Mouse (Mus musculus): ENCODE measurements around the gene Pop7. TPM values are rescaled to one million over a fixed set of nuclear protein-coding genes. Genes with fewer than 3 reads are reported as not detected.
A peak's percentile ranks its signal among the peaks of the same experiment; 100 is the strongest.

Pop7 gene
- polyA plus RNA-seq, 1 experiment from 2014 or later: 90.0 TPM

DNA sequence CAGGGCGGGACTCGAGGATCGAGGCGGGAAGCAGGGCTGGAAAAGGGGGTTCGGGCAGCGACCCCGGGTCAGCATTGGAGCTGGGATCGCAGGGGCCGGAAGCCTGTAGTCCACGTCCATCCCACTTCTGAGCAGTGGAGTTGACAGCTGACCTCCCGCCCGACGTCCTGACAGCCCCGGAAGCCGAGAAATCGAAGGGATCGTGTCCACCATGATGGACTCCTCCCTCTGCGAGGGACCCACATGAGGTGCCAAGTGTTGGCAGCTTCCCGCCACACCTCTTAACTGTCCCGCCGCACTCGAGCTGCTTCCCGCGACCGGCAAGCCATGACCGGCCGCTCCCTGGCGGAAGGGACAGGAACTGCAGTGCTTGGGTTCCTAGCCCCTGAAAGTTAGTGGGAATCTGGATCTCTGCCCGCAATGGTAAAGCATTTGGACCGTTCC is 371 bp upstream of the Pop7 start:
- DNase-seq (ENCODE audit: low spot score): peak; percentile 82

DNA sequence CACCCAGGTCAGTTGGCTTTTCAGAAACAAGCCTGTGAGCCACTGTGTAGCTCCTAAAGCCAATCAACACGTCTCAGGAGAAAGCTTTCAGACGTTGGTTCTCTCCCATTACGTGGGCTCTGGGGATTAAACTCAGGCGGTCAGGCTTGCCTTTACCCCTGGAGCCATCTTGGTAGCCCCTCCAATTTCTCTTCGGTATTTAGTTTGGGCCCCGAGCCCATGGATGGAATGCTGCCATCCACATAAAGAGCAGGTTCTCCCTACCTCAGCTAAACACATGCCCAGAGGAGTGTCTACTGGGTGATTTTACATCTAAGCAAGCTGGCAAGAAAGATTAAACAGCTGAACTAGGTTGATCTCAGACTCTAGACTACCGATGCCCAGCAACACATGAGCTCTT is 2.1 kb downstream of the Pop7 start:
- DNase-seq (ENCODE audit: low spot score): no peak

DNA sequence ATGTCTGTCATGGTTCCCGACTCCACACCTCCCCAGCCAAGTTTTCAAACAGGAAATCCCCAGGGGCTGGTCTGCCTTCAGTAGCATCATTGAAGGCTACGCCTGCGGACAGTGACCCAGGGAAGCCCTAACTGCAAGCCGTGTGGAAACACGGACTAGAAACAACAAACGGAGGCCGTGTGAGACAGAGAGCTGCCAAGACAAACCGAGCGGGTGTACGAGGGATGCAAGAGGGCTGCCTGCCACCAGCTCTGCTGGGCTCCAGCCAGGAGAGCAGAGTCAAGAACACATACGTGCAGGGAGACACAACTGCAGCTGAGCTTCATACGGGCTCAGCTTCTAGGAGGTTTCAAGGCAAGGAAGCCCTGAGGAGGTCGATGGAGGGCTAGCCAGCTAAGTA is 8.5 kb downstream of the Pop7 start:
- DNase-seq (ENCODE audit: low spot score): no peak

DNA sequence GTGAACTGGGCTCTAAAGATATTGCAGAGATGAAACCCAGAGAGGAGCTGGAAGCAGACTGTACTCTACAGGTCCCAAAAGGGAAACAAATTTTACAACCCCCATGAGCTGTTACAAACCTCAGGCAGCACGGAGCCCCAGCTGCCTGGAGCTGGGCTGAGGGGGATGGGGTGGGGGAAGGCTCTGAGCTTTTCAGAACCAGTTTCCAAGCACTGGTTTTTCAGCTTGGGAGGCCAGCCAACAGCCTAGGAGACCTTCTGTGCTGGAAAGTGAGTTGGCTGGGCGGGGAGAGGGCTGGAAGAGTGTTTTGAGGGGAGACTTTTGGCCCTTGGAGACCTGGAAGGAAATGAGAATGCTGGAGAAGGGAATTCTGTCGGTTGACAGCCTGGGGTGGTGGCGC is 10.8 kb downstream of the Pop7 start:
- DNase-seq (ENCODE audit: low spot score): no peak

DNA sequence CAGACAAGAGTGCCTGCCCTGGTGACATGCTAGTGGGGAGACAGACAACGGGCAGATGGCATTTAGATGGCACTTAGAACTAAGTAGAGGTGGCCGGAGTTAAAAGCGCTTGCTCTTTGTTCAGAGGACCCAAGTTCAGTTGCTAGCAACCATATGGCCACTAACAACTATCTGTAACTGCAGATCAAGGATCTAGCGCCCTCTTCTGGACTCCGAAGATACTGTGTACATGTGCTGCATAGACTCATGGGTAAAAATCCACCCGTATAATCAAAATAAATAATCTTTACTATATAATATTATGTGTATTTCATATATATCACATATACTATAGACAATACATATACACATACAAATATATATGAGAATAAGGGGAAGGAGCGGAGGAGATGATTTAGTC is 14.7 kb downstream of the Pop7 start:
- DNase-seq (ENCODE audit: low spot score): no peak

DNA sequence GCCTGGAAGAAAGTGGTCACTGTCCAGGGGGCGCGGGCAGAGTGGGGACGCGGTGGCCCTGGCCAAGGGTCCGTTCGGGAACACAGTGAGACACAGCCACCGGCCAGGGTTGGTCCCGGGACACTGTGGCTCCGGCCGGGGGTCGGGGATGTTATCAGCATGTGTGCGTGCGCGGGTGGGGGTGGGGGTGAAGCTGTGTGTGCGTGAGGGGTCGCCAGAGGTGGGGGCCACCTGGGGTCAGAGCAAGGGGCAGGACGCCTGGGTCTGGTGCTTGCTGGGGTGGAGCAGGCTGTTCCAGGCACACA is 16.5 kb downstream of the Pop7 start:
- DNase-seq (ENCODE audit: low spot score): no peak

DNA sequence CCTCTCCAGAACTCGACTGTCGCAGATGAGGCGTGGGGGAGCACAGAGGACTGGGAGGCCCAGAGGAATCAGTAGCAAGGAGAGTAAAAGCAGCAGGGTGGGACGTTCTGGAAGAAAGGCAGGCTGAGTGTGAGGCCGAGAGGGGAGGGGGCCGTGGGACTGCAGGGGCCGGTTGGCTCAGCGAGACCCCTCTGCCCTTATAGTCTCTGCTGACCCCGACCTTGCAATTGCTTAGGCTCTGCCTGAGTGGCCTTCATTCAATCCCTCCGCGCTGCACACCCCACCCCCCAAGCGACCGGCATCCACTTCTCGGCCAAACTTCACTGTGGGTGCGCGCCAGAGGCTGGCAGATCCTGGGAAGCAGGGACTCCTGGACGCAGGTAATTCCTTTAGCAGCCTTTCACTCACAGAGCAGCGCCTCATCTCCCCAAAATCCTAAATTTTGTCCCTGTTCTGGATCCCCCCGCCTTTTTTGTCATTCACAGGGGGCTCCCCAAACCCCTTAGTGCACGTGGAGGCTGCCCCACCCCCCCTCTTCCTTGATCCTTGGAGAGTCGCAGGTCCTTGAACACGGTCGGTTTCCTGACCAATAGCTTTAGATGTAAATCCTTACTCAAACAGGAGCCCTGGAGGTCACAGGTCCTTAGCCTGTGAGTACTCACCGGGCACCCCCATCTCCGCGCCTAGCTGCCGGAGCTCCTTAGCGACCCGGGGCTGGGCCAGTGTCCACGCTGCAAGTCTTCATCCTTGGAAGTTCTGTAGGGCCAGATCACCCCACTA is 17.1 kb downstream of the Pop7 start:
- DNase-seq (ENCODE audit: low spot score): no peak

DNA sequence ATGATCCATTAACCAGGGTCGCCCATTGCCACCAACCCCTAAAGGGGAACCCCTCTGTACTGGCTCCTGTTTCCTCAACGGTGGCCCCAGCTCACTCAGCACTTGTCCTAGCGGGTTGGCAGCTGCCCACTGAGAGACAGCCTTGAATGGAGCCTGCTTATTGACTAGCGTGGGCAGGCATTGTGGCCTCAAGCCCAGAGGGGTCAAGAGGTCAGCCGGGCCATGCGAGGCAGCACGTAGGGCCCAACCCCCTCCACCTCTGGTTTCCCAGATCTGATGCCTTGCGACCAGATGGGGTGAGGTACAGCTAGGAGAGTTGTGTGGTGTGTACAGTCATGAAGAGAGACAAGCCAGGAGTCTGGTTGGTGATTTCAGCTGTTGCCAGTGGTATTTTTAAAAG is 20.4 kb downstream of the Pop7 start:
- DNase-seq (ENCODE audit: low spot score): no peak

DNA sequence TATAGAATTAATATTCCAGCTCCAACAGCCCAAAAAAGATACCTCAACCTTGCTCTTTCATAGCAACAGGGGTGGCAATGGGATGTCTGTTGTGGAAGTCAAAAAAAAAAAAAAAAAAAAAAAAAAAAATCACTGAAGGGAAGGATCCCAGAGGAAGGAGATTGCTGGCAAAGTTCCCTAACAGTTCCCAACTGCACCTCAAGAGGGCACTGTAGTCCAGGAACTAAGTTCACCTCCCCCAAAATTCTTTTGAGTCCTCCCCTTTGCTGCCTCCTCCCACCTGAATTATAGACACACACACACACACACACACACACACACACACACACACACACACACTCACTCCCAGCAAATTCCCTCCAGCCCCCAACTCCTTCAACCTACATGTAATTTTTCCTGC is 21.2 kb downstream of the Pop7 start:
- peak; percentile 51 for DNase-seq (ENCODE audit: low spot score)

DNA sequence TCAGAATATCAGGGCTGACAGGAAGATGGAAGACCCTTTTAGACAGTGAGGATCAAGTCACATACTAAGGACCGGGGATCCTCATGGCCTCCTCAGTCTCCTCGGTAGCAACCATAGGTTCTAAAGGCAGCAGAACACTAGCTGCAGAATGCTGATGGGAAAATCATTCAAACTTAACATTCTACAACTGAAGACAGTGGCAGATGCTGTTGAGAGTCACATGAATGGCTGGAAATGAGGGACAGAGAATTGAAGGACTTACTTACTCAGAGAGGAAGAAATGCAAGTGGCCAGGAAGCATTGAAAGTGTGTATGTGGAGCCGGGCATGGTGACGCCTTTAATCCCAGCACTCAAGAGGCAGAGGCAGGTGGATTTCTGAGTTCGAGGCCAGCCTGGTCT is 25.4 kb downstream of the Pop7 start, which contains the start of gene Zan:
TSS of gene Zan (minus strand) at position 101 of the 400 bp plus-strand sequence.
- no peak for DNase-seq (ENCODE audit: low spot score)

DNA sequence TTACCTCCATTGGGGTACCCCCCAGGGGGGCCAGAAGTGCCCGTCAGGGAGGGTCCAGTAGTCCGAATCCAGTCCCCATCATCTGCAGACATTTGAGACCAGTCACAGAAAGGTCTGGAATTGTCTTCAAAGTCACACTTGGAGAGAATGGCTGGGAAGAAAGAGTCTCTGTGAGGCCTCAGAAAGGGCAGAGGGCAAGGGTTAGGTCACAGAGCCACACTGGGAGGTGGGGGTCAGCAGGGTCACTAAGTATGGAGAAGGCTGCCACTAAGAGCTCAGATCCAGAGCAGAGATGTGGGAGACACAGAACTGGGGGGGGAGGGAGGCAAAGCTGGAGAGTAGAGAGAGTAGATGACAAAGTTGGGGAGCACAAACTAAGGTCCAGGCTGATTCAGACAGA is 28.0 kb downstream of the Pop7 start:
- DNase-seq (ENCODE audit: low spot score): no peak

DNA sequence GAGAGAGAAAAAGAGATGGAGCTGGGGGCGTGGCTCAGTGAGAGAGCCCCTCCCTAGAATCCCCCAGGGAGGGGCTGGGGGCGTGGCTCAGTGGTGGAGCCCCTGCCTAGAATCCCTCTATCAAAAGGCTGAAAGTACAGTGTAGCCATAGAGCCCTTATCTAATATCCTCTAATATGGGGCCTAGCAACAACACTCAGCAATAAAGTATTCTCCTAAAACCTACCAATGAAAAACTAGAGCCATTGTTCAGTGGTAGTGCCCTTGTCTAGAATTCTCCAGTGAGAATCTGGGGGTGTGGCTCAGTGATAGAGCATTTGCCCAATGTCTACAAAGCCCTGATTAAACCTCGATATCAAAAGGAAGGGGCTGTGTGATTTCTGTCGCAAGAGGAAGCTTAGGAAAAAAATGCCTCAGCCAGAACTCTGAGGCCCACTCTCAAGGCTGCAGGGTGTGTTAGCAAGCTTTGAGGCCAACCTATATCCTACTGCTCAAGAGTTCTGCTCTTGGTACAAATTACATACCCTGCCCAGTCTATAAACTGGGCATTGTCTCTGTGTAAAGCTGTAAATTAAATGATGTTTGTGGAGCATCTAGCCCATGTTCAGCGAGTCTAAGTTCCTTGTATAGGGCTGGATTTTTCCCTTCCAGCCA is 29.9 kb downstream of the Pop7 start:
- DNase-seq (ENCODE audit: low spot score): no peak

DNA sequence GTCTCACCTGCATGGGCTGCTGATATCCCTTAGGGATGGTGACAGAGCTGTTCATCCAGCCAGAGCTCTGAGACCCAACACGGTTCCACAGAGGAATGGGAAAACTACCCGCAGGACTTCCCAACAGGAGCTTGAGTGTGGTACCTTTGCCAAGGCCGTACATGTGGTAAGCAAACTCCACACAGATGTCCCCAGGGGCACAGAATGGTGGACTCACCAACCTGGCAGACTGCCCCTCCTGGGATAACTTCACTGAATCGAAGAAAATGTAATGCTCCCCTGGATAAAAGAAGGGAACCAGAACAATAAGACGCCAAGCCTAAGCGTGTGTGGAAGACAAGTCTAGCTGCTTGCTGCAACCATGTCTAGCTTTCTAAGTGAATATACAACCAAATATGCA is 35.4 kb downstream of the Pop7 start:
- DNase-seq (ENCODE audit: low spot score): no peak

DNA sequence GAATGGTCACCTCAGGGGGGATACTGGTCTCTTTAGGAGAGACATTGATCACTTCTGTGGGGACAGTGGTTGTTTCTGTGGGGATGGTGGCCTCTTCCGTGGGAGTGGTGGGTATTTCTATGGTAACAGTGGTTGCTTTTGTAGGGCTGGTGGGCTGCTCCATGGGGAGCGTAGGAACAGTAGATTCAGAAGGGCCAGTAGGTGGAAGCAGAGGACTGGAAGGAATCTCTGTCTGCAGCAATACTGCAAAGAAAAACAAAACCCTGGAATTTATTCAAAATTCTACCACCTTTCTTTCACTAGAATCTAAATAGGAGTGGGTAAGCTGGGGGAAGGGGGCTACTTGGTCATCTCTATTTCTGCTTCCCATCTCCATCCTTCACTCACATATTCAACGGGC is 37.3 kb downstream of the Pop7 start:
- DNase-seq (ENCODE audit: low spot score): no peak

DNA sequence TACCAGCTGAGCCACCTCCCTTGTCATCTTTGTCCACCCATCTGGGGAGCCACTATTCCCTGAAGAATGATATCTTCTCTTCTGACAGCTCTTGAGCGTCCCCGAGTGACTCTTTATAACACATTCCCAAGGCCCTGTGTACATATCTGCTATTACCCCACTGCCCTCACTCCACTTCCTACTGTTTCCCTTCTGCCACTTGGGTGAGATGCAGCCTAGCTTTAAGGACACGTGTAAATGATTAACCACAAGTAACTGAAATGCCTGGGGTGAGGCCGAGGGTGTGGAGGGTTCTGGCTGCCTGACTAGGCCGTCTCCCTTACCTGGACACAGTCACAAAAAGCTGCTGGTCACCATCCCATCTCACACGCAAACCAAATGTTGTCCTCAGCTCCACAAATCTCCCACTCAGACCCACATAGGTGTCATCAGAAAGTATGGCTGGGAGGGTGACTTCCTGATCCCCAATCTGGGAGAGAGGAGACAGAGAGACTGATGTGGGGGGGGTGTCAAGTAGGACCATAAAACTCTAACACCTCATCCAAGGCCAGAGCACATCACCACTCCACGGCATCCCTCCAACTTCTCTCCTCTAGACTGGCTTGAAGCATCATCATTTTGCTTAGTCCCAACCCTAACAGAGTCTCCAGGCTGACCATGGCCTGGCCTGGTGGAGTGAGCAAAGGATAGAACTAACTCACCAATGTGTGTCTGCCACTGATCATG is 46.3 kb downstream of the Pop7 start:
- DNase-seq (ENCODE audit: low spot score): no peak

DNA sequence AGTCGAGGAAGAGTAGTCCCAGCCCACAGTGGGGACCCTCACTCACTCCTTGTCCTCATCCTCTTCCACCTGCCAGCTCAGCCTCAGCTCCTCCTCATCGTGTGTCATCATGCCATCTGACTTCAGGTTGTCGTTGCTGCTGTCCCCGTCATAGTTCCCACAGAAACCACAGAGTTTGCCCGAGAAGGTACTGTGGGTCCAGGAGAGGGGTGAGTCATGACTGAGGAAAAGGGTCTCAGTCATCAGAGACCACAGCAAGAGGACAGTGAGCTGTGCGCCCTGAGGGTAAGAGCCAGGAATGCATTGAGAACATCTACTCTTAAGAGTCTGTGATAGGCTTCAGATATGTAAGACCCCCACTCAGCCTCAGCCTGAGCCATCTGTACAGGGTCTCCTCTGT is 47.1 kb downstream of the Pop7 start:
- no peak for DNase-seq (ENCODE audit: low spot score)

Small RNA genes lying within 50 kb of the gene (microRNA-seq; reads per million reads assigned to microRNA genes)
- 1.2 reads per million for gene Mir6418 (ENCODE audit: borderline number of aligned reads)

Other genes with a start within 250 kb of the Pop7 start
- 25.9 and 26.3 TPM in 2 replicates for gene Ache, start 215.0 kb downstream of the Pop7 start, polyA plus RNA-seq (2015; fragmentation: Nextera tagmentation; extraction: Ambion mirVana)
- 16.6 and 21.0 TPM in 2 replicates for gene Ufsp1, start 207.9 kb downstream of the Pop7 start, polyA plus RNA-seq (2015; fragmentation: Nextera tagmentation; extraction: Ambion mirVana)
- 114 and 118 TPM in 2 replicates for gene Srrt, start 194.8 kb downstream of the Pop7 start, polyA plus RNA-seq (2015; fragmentation: Nextera tagmentation; extraction: Ambion mirVana)
- 17.1 and 17.4 TPM in 2 replicates for gene Trip6, start 188.1 kb downstream of the Pop7 start, polyA plus RNA-seq (2015; fragmentation: Nextera tagmentation; extraction: Ambion mirVana)
- 7.0 and 9.5 TPM in 2 replicates for gene Slc12a9, start 168.9 kb downstream of the Pop7 start, polyA plus RNA-seq (2015; fragmentation: Nextera tagmentation; extraction: Ambion mirVana)
- 6.6 and 8.0 TPM in 2 replicates for gene Ephb4, start 152.4 kb downstream of the Pop7 start, polyA plus RNA-seq (2015; fragmentation: Nextera tagmentation; extraction: Ambion mirVana)
- gene Zan, start 25.5 kb downstream of the Pop7 start, polyA plus RNA-seq (2015; fragmentation: Nextera tagmentation; extraction: Ambion mirVana): 0.01 and 0.08 TPM in 2 replicates
- 10.5 and 15.9 TPM in 2 replicates for gene Gigyf1, start 16.0 kb upstream of the Pop7 start, polyA plus RNA-seq (2015; fragmentation: Nextera tagmentation; extraction: Ambion mirVana)
- not detected in 2 replicates for gene Epo, start 30.7 kb upstream of the Pop7 start, polyA plus RNA-seq (2015; fragmentation: Nextera tagmentation; extraction: Ambion mirVana)
- gene Gnb2, start 31.0 kb upstream of the Pop7 start, polyA plus RNA-seq (2015; fragmentation: Nextera tagmentation; extraction: Ambion mirVana): 425 and 451 TPM in 2 replicates
- 0.14 TPM in 1 of 2 replicates, not detected in the other for gene Actl6b, start 51.0 kb upstream of the Pop7 start, polyA plus RNA-seq (2015; fragmentation: Nextera tagmentation; extraction: Ambion mirVana)
- gene Tfr2, start 67.3 kb upstream of the Pop7 start, polyA plus RNA-seq (2015; fragmentation: Nextera tagmentation; extraction: Ambion mirVana): 0.98 and 1.2 TPM in 2 replicates
- gene Mospd3, start 98.5 kb upstream of the Pop7 start, polyA plus RNA-seq (2015; fragmentation: Nextera tagmentation; extraction: Ambion mirVana): 53.3 and 58.5 TPM in 2 replicates
- 18.6 and 21.1 TPM in 2 replicates for gene Pcolce, start 111.3 kb upstream of the Pop7 start, polyA plus RNA-seq (2015; fragmentation: Nextera tagmentation; extraction: Ambion mirVana)
- gene Fbxo24, start 126.5 kb upstream of the Pop7 start, polyA plus RNA-seq (2015; fragmentation: Nextera tagmentation; extraction: Ambion mirVana): 0.05 and 0.14 TPM in 2 replicates
- gene Lrch4, start 126.6 kb upstream of the Pop7 start, polyA plus RNA-seq (2015; fragmentation: Nextera tagmentation; extraction: Ambion mirVana): 201 and 205 TPM in 2 replicates
- 16.7 and 20.8 TPM in 2 replicates for gene Gm20605, start 126.7 kb upstream of the Pop7 start, polyA plus RNA-seq (2015; fragmentation: Nextera tagmentation; extraction: Ambion mirVana)
- 30.0 and 32.9 TPM in 2 replicates for gene Sap25, start 138.8 kb upstream of the Pop7 start, polyA plus RNA-seq (2015; fragmentation: Nextera tagmentation; extraction: Ambion mirVana)
- 0.09 TPM in 1 of 2 replicates, not detected in the other for gene Irs3, start 143.2 kb upstream of the Pop7 start, polyA plus RNA-seq (2015; fragmentation: Nextera tagmentation; extraction: Ambion mirVana)
- 109 and 142 TPM in 2 replicates for gene Agfg2, start 182.2 kb upstream of the Pop7 start, polyA plus RNA-seq (2015; fragmentation: Nextera tagmentation; extraction: Ambion mirVana)
- gene Nyap1, start 239.1 kb upstream of the Pop7 start, polyA plus RNA-seq (2015; fragmentation: Nextera tagmentation; extraction: Ambion mirVana): 7.2 and 8.8 TPM in 2 replicates
- 353 and 419 TPM in 2 replicates for gene Tsc22d4, start 243.2 kb upstream of the Pop7 start, polyA plus RNA-seq (2015; fragmentation: Nextera tagmentation; extraction: Ambion mirVana)